Mouse (Mus musculus) hindbrain, embryonic 13.5 days (tissue): ENCODE data around the gene Colgalt2. TPM values are rescaled to one million over a fixed set of nuclear protein-coding genes. Genes with fewer than 3 reads are reported as not detected.
A peak's percentile ranks its signal among the peaks of the same experiment; 100 is the strongest.
"Not testable (repeated sequence)": the region's sequence is repeated elsewhere in the genome, so short reads cannot be mapped to it uniquely, and the experiment has no call there.

ENCODE experiments used
- ATAC-seq: fragments of 200-750 bp; cut with Nextera tagmentation; 2 replicates; pipeline ENCODE4 v1.8.0; 2017; ENCODE audit warnings: moderate TSS enrichment; ENCODE audit not compliant: low FRiP score
- H3K27ac ChIP-seq: fragments of 300-500 bp; sonication (generic); 2 replicates; pipeline ENCODE4 v1.5.1; 2015; ENCODE audit warnings: inconsistent platforms, mild to moderate bottlenecking, moderate library complexity
- H3K27me3 ChIP-seq: fragments of 300-500 bp; sonication (generic); 2 replicates; pipeline ENCODE4 v1.6.1; 2015; ENCODE audit warnings: mild to moderate bottlenecking, inconsistent platforms
- H3K36me3 ChIP-seq: fragments of 300-500 bp; sonication (generic); 2 replicates; pipeline ENCODE4 v1.6.1; 2015; ENCODE audit warnings: mild to moderate bottlenecking, inconsistent platforms
- H3K4me1 ChIP-seq: fragments of 300-500 bp; sonication (generic); replicated peaks from 2 replicates; pipeline ENCODE4 v1.6.1; 2015; ENCODE audit warnings: inconsistent platforms
- H3K4me2 ChIP-seq: fragments of 300-500 bp; sonication (generic); 2 replicates; pipeline ENCODE4 v1.6.1; 2015; ENCODE audit warnings: inconsistent platforms, mild to moderate bottlenecking, moderate library complexity
- H3K4me3 ChIP-seq: fragments of 300-500 bp; sonication (generic); 2 replicates; pipeline ENCODE4 v1.5.1; 2015; ENCODE audit warnings: mild to moderate bottlenecking, inconsistent platforms
- H3K9ac ChIP-seq: fragments of 300-500 bp; sonication (generic); 2 replicates; pipeline ENCODE4 v1.6.1; 2015; ENCODE audit warnings: mild to moderate bottlenecking, inconsistent platforms
- H3K9me3 ChIP-seq: fragments of 300-500 bp; sonication (generic); 2 replicates; pipeline ENCODE4 v1.6.1; 2016; ENCODE audit warnings: inconsistent platforms
- WGBS: fragments of 180-500 bp; shearing (Covaris S2); methylation state at CpG from one replicate; pipeline ENCODE4 v1.1.7; 2015; 5-methylcytosine and 5-hydroxymethylcytosine counted together
- polyA plus RNA-seq: library from polyadenylated mRNA; unstranded; fragments of >200 nt; fragmentation: Nextera tagmentation; extraction: Ambion mirVana; gene quantifications from 2 replicates; pipeline ENCODE4 v1.2.1, GENCODE M21; 2015

Colgalt2 gene
- polyA plus RNA-seq: 2.5 and 2.9 TPM in 2 replicates

DNA sequence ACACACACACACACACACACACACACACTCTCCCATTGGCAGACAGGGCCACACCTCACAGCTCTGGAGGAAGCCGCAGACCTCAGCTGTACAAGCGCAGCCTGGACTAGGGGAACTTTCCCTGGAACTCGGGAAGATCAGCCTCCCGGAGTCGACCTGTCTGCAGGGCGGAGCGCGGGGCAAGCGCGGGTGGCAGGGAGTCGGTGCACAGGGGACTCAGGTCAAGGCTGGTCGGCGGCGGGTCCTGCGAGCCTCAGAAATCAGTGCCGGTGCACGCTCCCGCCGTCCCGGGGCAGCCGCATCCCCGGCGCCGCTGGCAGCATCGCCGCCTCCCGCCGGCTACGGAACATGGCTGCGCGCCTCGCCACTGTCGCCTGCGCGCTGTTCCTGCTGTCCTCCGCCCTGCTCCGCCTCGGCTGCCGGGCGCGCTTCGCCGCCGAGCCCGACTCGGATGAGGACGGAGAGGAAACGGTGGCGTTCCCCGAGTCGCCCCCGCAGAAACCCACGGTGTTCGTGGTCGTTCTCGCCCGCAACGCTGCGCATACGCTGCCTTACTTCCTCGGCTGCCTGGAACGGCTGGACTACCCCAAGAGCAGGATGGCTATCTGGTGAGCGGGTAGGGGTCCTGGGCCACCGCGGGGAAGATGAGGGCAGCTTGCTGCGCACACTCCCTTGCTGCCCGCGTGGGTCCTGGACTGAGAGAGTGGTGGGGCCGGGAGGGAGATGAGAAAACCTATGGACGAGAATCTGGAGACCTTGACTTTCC, at the start of gene Colgalt2:
TSS of gene Colgalt2 (plus strand) at position 41 of the 766 bp plus-strand sequence.
- Histone ChIP-seq H3K36me3 (no peaks in the 10 kb centered on the region), H3K4me2 (peak within 1 kb of the TSS; percentile 90), H3K4me1 (peaks cover 12% of the 10 kb centered on the region), H3K27me3 (peaks cover 30% of the 10 kb centered on the region), H3K27ac (peak within 1 kb of the TSS; percentile 20; the same call in 1 of the 2 replicates), H3K9ac (peak within 1 kb of the TSS; percentile 76), H3K4me3 (peak within 1 kb of the TSS; percentile 56), H3K9me3 (no peaks in the 10 kb centered on the region)
- WGBS: under 1% methylated on average over 70 of the region's 70 CpGs
- ATAC-seq: peak; percentile 85

DNA sequence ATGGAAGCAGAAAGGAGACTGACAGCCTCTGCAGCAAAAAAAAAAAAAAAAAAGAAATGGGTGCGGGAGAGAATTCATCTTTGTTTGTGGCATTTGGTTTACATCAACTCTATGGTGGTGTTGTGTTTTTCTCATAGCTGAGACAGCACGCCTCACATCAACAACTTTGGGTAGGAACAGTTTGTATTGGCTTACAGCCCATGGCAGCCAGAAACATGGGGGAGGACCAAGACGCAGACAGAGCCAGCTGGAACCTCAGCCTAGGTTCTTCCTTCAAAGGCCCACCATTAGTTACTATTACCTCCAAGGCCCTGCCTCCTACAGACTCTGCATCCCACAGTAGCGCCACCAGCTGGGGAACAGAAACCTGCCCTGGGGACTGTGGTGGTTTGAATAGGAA, 42.9 kb upstream of the Colgalt2 start:
- no peak overlapping the region for H3K4me3 ChIP-seq
- H3K4me1 ChIP-seq: no peaks in the 10 kb centered on the region
- no peaks in the 10 kb centered on the region for H3K27me3 ChIP-seq
- H3K9ac ChIP-seq: no peak overlapping the region
- H3K4me2 ChIP-seq: no peak overlapping the region
- no peaks in the 10 kb centered on the region for H3K9me3 ChIP-seq
- ATAC-seq: no peak
- 87% methylated on average over 4 of the region's 4 CpGs for WGBS
- no peaks in the 10 kb centered on the region for H3K36me3 ChIP-seq
- H3K27ac ChIP-seq: no peak overlapping the region

DNA sequence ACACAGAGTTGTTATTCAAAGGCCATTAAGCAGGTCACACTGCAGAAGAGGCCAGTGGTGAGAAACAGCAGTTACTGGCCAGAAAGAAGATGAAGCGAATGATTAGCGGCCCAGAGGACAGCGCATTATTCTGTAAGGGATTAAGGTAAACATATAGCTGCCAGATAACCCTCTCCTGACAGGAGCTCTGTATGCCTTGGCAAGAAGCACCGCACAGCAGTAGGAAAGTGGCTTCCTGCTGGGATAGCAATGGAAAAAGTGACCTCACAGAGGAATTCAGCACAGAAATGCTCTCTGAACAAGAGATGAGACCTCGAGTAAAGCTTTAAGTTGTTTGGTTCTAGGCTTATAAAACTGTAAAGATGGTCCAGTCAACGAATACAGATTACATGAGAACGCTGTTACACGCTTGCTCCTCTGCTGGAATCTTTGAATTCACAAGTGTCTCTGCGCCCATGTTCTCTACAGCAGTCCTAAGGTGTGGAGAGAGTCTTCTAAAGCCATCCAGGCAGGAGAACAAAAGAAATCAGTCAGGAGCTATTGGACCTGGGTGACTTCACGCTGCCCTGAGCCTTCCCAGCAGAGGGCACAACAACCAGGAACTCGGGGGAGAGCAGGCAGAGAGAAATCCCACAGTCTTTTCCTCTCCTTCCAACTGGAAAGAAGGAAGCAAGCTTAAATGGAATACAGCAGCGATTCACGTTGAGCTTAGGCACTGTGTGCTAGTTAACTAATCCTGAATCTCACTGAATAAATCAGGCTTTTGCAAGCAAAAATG, 31.1 kb upstream of the Colgalt2 start:
- Histone ChIP-seq H3K27me3 (no peaks in the 10 kb centered on the region), H3K27ac (no peak overlapping the region), H3K36me3 (no peaks in the 10 kb centered on the region), H3K4me2 (no peak overlapping the region), H3K4me3 (no peak overlapping the region), H3K9me3 (no peaks in the 10 kb centered on the region), H3K4me1 (peaks cover 10% of the 10 kb centered on the region), H3K9ac (no peak overlapping the region)
- WGBS: 54% methylated on average over 13 of the region's 13 CpGs
- ATAC-seq: no peak

DNA sequence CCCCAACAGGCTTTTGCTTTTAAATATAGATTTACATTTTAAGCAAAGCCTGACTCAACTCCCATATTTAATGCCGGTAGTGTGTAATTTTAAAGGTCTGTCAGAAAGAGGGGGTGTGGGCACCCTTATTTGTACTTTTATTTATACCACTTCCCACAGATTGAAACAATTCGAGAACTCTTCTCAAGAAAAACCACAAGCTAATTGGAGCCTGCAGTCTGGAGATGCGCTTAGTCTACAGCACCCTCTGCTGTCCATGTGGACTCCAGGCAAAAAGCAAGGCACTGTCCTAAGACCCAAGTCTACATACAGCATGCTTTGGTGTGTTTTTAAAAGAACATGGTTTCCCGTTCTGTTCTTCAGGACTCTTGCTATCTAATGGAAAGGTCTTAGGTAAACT, 30.5 kb upstream of the Colgalt2 start:
- H3K9ac ChIP-seq: no peak overlapping the region
- no peak overlapping the region for H3K4me2 ChIP-seq
- WGBS: 38% methylated on average over 4 of the region's 4 CpGs
- peaks cover 10% of the 10 kb centered on the region for H3K4me1 ChIP-seq
- H3K9me3 ChIP-seq: no peaks in the 10 kb centered on the region
- no peak overlapping the region for H3K4me3 ChIP-seq
- ATAC-seq: peak; percentile 54; the same call in 1 of the 2 replicates
- H3K36me3 ChIP-seq: no peaks in the 10 kb centered on the region
- H3K27ac ChIP-seq: no peak overlapping the region
- H3K27me3 ChIP-seq: no peaks in the 10 kb centered on the region

DNA sequence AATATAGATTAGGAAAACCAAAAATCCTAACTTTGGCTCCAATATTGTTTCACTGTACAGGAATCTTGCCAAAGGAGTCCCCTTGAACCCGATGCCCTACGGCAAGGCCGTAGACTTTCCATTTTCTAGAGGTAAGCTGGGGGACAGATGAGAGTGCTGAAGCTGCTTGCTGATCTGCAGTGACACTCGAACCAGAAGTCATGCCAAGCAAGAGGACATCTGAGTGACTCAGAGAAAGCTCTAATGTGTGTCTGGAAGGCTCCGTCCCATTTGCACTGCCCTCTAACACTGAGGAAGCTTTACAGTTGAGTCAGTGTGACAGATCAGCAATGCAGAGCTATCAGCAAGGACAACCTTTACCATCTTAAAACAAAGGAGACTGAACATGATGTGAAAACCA, 21.3 kb upstream of the Colgalt2 start:
- Histone ChIP-seq H3K36me3 (peaks cover 5% of the 10 kb centered on the region; the same call in 1 of the 2 replicates), H3K27me3 (no peaks in the 10 kb centered on the region), H3K27ac (no peak overlapping the region), H3K4me2 (no peak overlapping the region), H3K4me3 (no peak overlapping the region), H3K9ac (no peak overlapping the region), H3K9me3 (no peaks in the 10 kb centered on the region), H3K4me1 (no peaks in the 10 kb centered on the region)
- no peak for ATAC-seq
- WGBS: 92% methylated on average over 5 of the region's 5 CpGs

DNA sequence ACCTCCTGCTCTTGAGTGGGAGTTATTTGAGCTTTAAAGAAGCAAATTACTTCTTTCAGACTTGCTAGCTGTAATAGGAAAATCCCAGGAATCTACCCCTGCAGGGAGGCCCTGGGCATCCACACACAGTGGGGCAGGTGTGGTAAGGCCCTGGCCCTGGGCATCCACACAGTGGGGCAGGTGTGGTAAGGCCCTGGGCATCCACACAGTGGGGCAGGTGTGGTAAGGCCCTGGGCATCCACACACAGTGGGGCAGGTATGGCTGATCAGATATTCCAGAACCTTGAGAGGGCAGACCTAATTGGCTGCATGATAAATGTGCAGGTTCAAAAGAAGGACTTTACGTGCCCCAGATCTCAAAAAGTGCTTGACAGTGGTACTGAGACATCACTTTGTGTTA, 15.0 kb upstream of the Colgalt2 start:
- no peaks in the 10 kb centered on the region for H3K36me3 ChIP-seq
- H3K4me3 ChIP-seq: no peak overlapping the region
- no peak for ATAC-seq
- 100% methylated on average over 1 of the region's 1 CpGs for WGBS
- no peak overlapping the region for H3K9ac ChIP-seq
- 0 out of 2 replicates have a peak, but pooled peaks cover 5% of the 10 kb centered on the region for H3K27me3 ChIP-seq
- no peak overlapping the region for H3K27ac ChIP-seq
- no peaks in the 10 kb centered on the region for H3K4me1 ChIP-seq
- no peaks in the 10 kb centered on the region for H3K9me3 ChIP-seq
- H3K4me2 ChIP-seq: no peak overlapping the region

DNA sequence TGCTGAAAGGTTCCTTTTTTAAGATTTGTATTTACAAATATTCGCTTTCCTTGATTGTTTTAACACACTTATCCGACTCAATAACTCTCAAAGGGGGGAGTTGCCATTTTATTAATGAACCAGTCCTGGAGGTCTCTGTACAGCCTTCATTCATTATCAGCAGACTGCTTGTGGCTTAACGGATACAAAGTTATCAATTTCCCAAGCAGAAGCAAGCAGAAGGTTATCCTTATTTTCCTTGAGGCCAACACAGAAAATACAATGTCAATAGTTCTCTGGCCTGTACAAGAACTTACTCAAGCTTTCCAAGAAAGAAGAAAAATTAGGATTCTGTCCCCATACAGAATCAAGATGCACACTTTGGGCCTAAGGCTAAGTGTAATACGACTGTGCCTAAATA, 13.9 kb upstream of the Colgalt2 start:
- H3K27ac ChIP-seq, ATAC-seq, H3K36me3 ChIP-seq, H3K4me1 ChIP-seq, H3K27me3 ChIP-seq, H3K9me3 ChIP-seq: not testable (repeated sequence)
- H3K9ac ChIP-seq: peak overlapping the region; percentile 84
- 21% methylated on average over 2 of the region's 4 CpGs for WGBS
- peak overlapping the region; percentile 85 for H3K4me2 ChIP-seq
- H3K4me3 ChIP-seq: peak overlapping the region; percentile 85

DNA sequence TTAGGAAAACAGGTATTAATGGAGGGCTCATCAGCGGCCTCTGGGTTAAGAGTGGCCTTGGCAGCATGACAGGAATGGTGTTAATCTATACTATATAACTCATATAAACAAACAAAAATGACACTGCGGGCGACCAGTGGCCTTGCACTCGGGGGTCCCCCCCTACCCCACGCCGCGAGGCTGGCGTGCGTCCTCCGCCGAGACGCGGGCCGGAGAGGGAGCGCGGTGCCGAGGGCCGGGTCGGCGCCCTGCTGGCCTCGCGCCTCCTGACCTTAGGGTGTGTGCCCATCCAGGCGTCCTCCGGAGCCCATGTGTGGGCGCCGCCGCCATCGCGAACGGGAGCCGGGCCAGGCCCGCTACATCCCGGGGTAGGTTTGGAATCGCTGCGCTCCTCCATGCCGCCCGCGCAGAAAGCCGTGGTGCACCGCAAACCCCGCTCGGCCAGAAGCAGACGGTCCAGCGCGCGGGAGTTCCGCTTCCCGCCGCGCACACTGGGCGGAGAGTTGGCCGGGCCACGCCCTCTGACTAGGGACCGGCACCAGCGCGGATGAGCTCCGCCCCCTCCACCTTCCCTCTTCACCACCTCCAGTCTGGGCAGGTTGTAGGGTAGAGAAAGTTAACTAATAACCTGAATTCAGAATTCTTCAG, 13.3 kb upstream of the Colgalt2 start, which contains the start of gene Tsen15:
TSS of gene Tsen15 (minus strand) at position 501 of the 648 bp plus-strand sequence.
- peak within 1 kb of the TSS; percentile 85 for H3K4me2 ChIP-seq
- under 1% methylated on average over 52 of the region's 57 CpGs for WGBS
- peak within 1 kb of the TSS; percentile 85 for H3K4me3 ChIP-seq
- ATAC-seq: peak; percentile 97
- H3K27me3 ChIP-seq: 0 out of 2 replicates have a peak, but pooled peaks cover 5% of the 10 kb centered on the region
- H3K27ac ChIP-seq: no peak within 1 kb of the TSS
- peak within 1 kb of the TSS; percentile 84 for H3K9ac ChIP-seq
- H3K36me3 ChIP-seq: no peaks in the 10 kb centered on the region
- no peaks in the 10 kb centered on the region for H3K9me3 ChIP-seq
- H3K4me1 ChIP-seq: no peaks in the 10 kb centered on the region

DNA sequence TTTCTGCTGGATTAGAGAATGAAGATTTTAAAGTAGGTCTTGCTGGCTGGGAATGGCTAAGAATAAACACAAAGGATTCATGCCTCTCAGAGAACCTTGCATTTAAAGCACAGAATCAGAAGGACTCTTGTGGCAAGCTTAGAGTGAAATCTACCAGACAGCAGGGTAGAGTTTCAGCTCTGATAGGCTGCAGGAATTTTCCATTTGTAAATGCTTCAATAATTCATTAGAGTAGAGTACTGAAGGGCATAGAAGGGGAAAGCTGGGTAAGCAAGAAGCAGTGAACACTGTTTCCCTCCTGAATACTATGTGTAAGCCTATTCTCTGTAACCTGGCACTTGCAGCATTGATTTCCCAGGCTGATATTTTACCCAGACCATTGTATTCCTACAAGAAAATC, 10.4 kb upstream of the Colgalt2 start:
- H3K4me3 ChIP-seq: no peak overlapping the region
- H3K4me2 ChIP-seq: no peak overlapping the region
- no peaks in the 10 kb centered on the region for H3K4me1 ChIP-seq
- no peak overlapping the region for H3K9ac ChIP-seq
- no peaks in the 10 kb centered on the region for H3K9me3 ChIP-seq
- H3K27me3 ChIP-seq: 0 out of 2 replicates have a peak, but pooled peaks cover 5% of the 10 kb centered on the region
- H3K27ac ChIP-seq: no peak overlapping the region
- no peak for ATAC-seq
- H3K36me3 ChIP-seq: no peaks in the 10 kb centered on the region

DNA sequence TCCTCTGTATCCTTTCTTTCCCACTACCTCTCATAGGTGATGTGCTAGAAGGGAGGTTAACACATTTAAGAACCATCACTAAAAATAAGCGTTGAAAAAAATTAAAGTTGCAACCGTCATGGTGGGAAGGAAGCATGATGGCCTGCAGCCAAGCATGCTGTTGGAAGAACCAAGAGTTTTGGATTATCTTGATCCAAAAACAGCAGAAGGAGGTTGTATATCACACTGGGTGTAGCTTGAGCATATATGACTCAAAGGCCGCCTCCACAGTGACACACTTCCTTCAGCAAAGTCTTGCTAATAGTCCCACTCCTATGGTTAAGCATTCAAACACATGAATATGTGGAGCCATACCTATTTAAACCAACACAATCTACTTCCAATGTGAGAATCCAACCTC, 5.5 kb upstream of the Colgalt2 start:
- Histone ChIP-seq H3K4me2 (no peak overlapping the region), H3K9ac (no peak overlapping the region), H3K4me1 (no peaks in the 10 kb centered on the region), H3K4me3 (no peak overlapping the region), H3K27me3 (peaks cover 7% of the 10 kb centered on the region; the same call in 1 of the 2 replicates), H3K27ac (no peak overlapping the region), H3K36me3 (no peaks in the 10 kb centered on the region), H3K9me3 (no peaks in the 10 kb centered on the region)
- no peak for ATAC-seq
- WGBS: 90% methylated on average over 3 of the region's 3 CpGs

DNA sequence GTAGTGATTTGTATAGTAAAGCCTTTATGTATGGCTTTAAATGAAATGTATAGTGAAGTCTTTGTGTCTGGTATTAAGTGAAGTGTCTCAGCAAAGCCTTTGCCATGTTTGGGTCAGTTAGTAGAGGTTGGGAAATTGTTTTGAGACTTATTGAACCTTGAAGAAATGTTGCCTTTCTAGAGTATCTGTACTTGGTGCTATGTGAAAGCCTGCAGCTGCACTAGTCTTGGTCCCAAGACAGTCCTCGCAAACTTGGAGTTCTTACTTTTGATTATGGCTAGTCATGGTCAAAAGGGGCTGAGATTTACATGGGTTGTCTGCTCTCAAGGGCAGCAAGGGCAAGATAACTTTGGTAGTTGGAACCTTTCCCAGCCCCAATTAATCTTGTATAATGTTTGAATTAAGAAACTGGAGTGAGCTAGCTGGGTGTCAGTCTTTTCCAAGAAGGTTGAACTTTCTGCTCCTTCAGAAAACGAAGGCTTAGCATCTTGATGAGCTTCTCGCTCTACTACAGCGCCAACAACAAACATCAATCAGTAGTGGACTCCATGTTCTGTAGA, 4.6 kb upstream of the Colgalt2 start:
- WGBS: 89% methylated on average over 4 of the region's 4 CpGs
- H3K4me1 ChIP-seq: no peaks in the 10 kb centered on the region

DNA sequence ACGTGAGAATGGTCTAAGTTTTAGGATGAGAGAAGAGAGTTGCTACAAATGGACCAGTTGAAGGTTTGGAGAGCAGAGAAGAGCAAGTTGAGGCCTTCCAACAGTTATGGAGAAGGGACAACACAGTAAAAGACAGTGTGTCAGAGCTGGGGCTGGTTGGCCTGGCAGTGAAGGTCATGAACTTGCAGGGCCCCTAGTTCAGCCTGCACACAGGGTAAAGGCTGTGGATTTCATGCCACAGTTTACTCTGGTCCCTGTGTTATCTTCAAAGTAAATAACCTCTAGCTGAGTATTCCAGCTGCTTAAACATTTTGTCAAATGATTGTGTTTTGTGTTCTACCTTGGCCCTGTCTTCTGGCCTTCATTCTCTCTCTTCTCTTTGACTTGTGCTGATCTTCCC, 922 bp upstream of the Colgalt2 start:
- Histone ChIP-seq H3K4me3 (no peak overlapping the region), H3K27me3 (peaks cover 30% of the 10 kb centered on the region), H3K27ac (no peak overlapping the region), H3K9ac (no peak overlapping the region), H3K9me3 (no peaks in the 10 kb centered on the region), H3K36me3 (no peaks in the 10 kb centered on the region), H3K4me1 (peaks cover 12% of the 10 kb centered on the region), H3K4me2 (no peak overlapping the region)
- no peak for ATAC-seq
- 75% methylated on average over 1 of the region's 1 CpGs for WGBS

More for the DNA sequence above, 4.6 kb upstream of the Colgalt2 start:
- Histone ChIP-seq H3K27me3 (peaks cover 7% of the 10 kb centered on the region; the same call in 1 of the 2 replicates), H3K27ac (no peak overlapping the region), H3K4me2 (no peak overlapping the region), H3K36me3 (no peaks in the 10 kb centered on the region), H3K9ac (no peak overlapping the region), H3K4me3 (no peak overlapping the region), H3K9me3 (no peaks in the 10 kb centered on the region)
- ATAC-seq: no peak
